Mouse (Mus musculus) heart, embryonic 14.5 days (tissue): ENCODE results near the gene Sept11. TPM values are rescaled to one million over a fixed set of nuclear protein-coding genes. Genes with fewer than 3 reads are reported as not detected.

Experiments
- ATAC-seq: fragments of 200-750 bp; cut with Nextera tagmentation; 2 replicates; pipeline ENCODE4 v1.8.0; 2017; ENCODE audit warnings: low read depth, moderate TSS enrichment; ENCODE audit not compliant: insufficient number of reproducible peaks, insufficient read depth, low FRiP score
- H3K27ac ChIP-seq, 2 experiments: fragments of 200-500 bp in 1 of 2; fragments of 300-500 bp in 1 of 2; sonication (generic) in 1 of 2; replicated peaks in 1 of 2; 2 replicates each; pipeline ENCODE4 v1.5.1; 2012 to 2014; ENCODE audit warnings: low read depth in 2 of 2, low read length in 2 of 2, control low read depth in 1 of 2, mild to moderate bottlenecking in 1 of 2, mixed read lengths in 1 of 2; ENCODE audit not compliant: control insufficient read depth in 1 of 2, insufficient read depth in 1 of 2
- H3K27me3 ChIP-seq: fragments of 300-500 bp; sonication (generic); 2 replicates; pipeline ENCODE4 v1.6.1; 2014; ENCODE audit warnings: mild to moderate bottlenecking, low read length, control low read depth; ENCODE audit not compliant: control insufficient read depth, insufficient read depth
- H3K36me3 ChIP-seq: fragments of 300-500 bp; sonication (generic); 2 replicates; pipeline ENCODE4 v1.6.1; 2014; ENCODE audit warnings: mild to moderate bottlenecking, control low read depth, low read length, mixed read lengths; ENCODE audit not compliant: control insufficient read depth, insufficient read depth
- H3K4me1 ChIP-seq, 2 experiments: fragments of 200-500 bp in 1 of 2; fragments of 300-500 bp in 1 of 2; sonication (generic) in 1 of 2; 2 replicates each; pipeline ENCODE4 v1.6.1; 2012 to 2014; ENCODE audit warnings: low read length in 2 of 2, control low read depth in 1 of 2, mixed read lengths in 1 of 2; ENCODE audit not compliant: control insufficient read depth in 2 of 2, insufficient read depth in 2 of 2
- H3K4me2 ChIP-seq: fragments of 300-500 bp; sonication (generic); 2 replicates; pipeline ENCODE4 v1.6.1; 2014; ENCODE audit warnings: mild to moderate bottlenecking, low read length
- H3K4me3 ChIP-seq, 2 experiments: fragments of 200-500 bp in 1 of 2; fragments of 300-500 bp in 1 of 2; sonication (generic) in 1 of 2; 2 replicates each; pipeline ENCODE4 v1.5.1; 2012 to 2014; ENCODE audit warnings: low read length in 2 of 2, mild to moderate bottlenecking in 2 of 2, control low read depth in 1 of 2, low read depth in 1 of 2, moderate library complexity in 1 of 2; ENCODE audit not compliant: control insufficient read depth in 1 of 2, insufficient read depth in 1 of 2
- H3K9ac ChIP-seq: fragments of 300-500 bp; sonication (generic); 2 replicates; pipeline ENCODE4 v1.6.1; 2014; ENCODE audit warnings: mild to moderate bottlenecking, low read length
- H3K9me3 ChIP-seq: fragments of 300-500 bp; sonication (generic); 2 replicates; pipeline ENCODE4 v1.6.1; 2016; ENCODE audit warnings: low read length, control low read depth; ENCODE audit not compliant: control insufficient read depth
- WGBS: fragments of 180-500 bp; shearing (Covaris S2); extraction: QIAGEN DNeasy Blood & Tissue Kit; methylation state at CpG from one replicate; pipeline ENCODE4 v1.1.7; 2014; 5-methylcytosine and 5-hydroxymethylcytosine counted together
- polyA plus RNA-seq: library from polyadenylated mRNA; unstranded; fragments of >200 nt; fragmentation: Nextera tagmentation; extraction: Ambion mirVana; gene quantifications from 2 replicates; pipeline ENCODE4 v1.2.1, GENCODE M21; 2014

The Sept11 gene
- polyA plus RNA-seq, result 83.8 and 85.3 TPM in 2 replicates

GRCm38 (mm10) chr5:93092857-93093622 is at the start of gene Sept11:
Gene Sept11, plus strand, starts transcription at chr5:93093437.
- WGBS, result 1% methylated on average over 63 of the region's 63 CpGs

GRCm38 (mm10) chr5:93043688-93044583 is 49.3 kb upstream of the Sept11 start:
- peak overlapping the region; percentile 50 to 62 for H3K4me3 ChIP-seq
- peaks cover 4 to 23% of the 10 kb centered on the region in 2 experiments; a peak in 3 of 4 replicates for H3K4me1 ChIP-seq
- H3K9ac ChIP-seq, result peak overlapping the region; percentile 64
- peaks cover 59% of the 10 kb centered on the region for H3K27me3 ChIP-seq
- no peaks in the 10 kb centered on the region for H3K9me3 ChIP-seq
- H3K36me3 ChIP-seq, result no peaks in the 10 kb centered on the region
- 0 out of 2 replicates have a peak, but pooled peaks have one; percentile 24 for ATAC-seq
- peak overlapping the region; percentile 99 for H3K4me2 ChIP-seq
- H3K27ac ChIP-seq, result no peak overlapping the region
- WGBS, result 3% methylated on average over 69 of the region's 69 CpGs

More at GRCm38 (mm10) chr5:93092857-93093622, at the start of gene Sept11:
- H3K27ac ChIP-seq, result peak within 1 kb of the TSS; percentile 80 to 82
- ATAC-seq, result peak; percentile 85
- peak within 1 kb of the TSS; percentile 65 to 79 for H3K4me3 ChIP-seq
- peaks cover 14 to 46% of the 10 kb centered on the region in 2 experiments for H3K4me1 ChIP-seq
- H3K36me3 ChIP-seq, result no peaks in the 10 kb centered on the region
- H3K9me3 ChIP-seq, result no peaks in the 10 kb centered on the region
- H3K4me2 ChIP-seq, result peak within 1 kb of the TSS; percentile 82
- H3K9ac ChIP-seq, result peak within 1 kb of the TSS; percentile 82
- no peaks in the 10 kb centered on the region for H3K27me3 ChIP-seq

GRCm38 (mm10) chr5:93044584-93045370 is 48.5 kb upstream of the Sept11 start, which contains the start of gene Sowahb:
Gene Sowahb, minus strand, starts transcription at chr5:93045022.
- no peak within 1 kb of the TSS for H3K27ac ChIP-seq
- no peaks in the 10 kb centered on the region for H3K36me3 ChIP-seq
- H3K4me3 ChIP-seq, result peak within 1 kb of the TSS; percentile 50 to 62
- peak within 1 kb of the TSS; percentile 99 for H3K4me2 ChIP-seq
- WGBS, result under 1% methylated on average over 68 of the region's 68 CpGs
- H3K9ac ChIP-seq, result peak within 1 kb of the TSS; percentile 64
- H3K4me1 ChIP-seq, result peaks cover 4 to 23% of the 10 kb centered on the region in 2 experiments; a peak in 3 of 4 replicates
- ATAC-seq, result 0 out of 2 replicates have a peak, but pooled peaks have one; percentile 24
- H3K27me3 ChIP-seq, result peaks cover 62% of the 10 kb centered on the region
- H3K9me3 ChIP-seq, result no peaks in the 10 kb centered on the region

GRCm38 (mm10) chr5:93045371-93045714 is 47.9 kb upstream of the Sept11 start:
- Histone ChIP-seq H3K9ac (peak overlapping the region; percentile 64), H3K36me3 (no peaks in the 10 kb centered on the region), H3K4me3 (peak overlapping the region; percentile 50 to 62), H3K27ac (no peak overlapping the region), H3K4me1 (peaks cover 4 to 23% of the 10 kb centered on the region in 2 experiments; a peak in 3 of 4 replicates), H3K4me2 (peak overlapping the region; percentile 99), H3K27me3 (peaks cover 62% of the 10 kb centered on the region), H3K9me3 (no peaks in the 10 kb centered on the region)
- ATAC-seq, result no peak
- WGBS, result under 1% methylated on average over 19 of the region's 19 CpGs

GRCm38 (mm10) chr5:93046306-93046845 is 46.9 kb upstream of the Sept11 start:
- Histone ChIP-seq H3K9ac (no peak overlapping the region), H3K4me2 (no peak overlapping the region), H3K4me1 (peaks cover 4 to 23% of the 10 kb centered on the region in 2 experiments; a peak in 3 of 4 replicates), H3K27ac (no peak overlapping the region), H3K27me3 (peaks cover 62% of the 10 kb centered on the region), H3K36me3 (no peaks in the 10 kb centered on the region), H3K9me3 (no peaks in the 10 kb centered on the region), H3K4me3 (no peak overlapping the region)
- ATAC-seq, result no peak
- 37% methylated on average over 5 of the region's 5 CpGs for WGBS

GRCm38 (mm10) chr5:93048481-93049240 is 44.6 kb upstream of the Sept11 start:
- H3K4me3 ChIP-seq, result no peak overlapping the region
- H3K27me3 ChIP-seq, result peaks cover 46% of the 10 kb centered on the region

More at GRCm38 (mm10) chr5:93048481-93049240, 44.6 kb upstream of the Sept11 start:
- Histone ChIP-seq H3K9me3 (no peaks in the 10 kb centered on the region), H3K4me1 (peaks cover 4 to 20% of the 10 kb centered on the region in 2 experiments; a peak in 3 of 4 replicates), H3K9ac (no peak overlapping the region), H3K4me2 (no peak overlapping the region), H3K27ac (no peak overlapping the region), H3K36me3 (no peaks in the 10 kb centered on the region)
- ATAC-seq, result no peak
- WGBS, result 55% methylated on average over 13 of the region's 13 CpGs
